Mouse (Mus musculus) bone marrow, adult 2 months (tissue): ENCODE data around the gene Armc2.

ENCODE experiments used
- CTCF ChIP-seq: fragments of 200-500 bp; IDR thresholded peaks from 2 replicates; pipeline ENCODE4 v1.5.1; 2011; ENCODE audit warnings: low read length, control low read depth; ENCODE audit not compliant: control insufficient read depth, insufficient read depth
- POLR2A ChIP-seq: fragments of 200-500 bp; IDR thresholded peaks from 2 replicates; pipeline ENCODE4 v1.6.1; 2011; ENCODE audit warnings: low read depth, mild to moderate bottlenecking, control low read depth, low read length, borderline replicate concordance; ENCODE audit not compliant: control insufficient read depth

- TF ChIP-seq CTCF (no peak), POLR2A (no peak)
These were observed 64.7 kb downstream of the Armc2 start for GRCm38 (mm10) chr10:41953528-41953864.
